Mouse (Mus musculus): ENCODE measurements around the gene Adamts20.
"Not testable (repeated sequence)": the region's sequence is repeated elsewhere in the genome, so short reads cannot be mapped to it uniquely, and the experiment has no call there.

Adamts20 gene

GRCm38 (mm10) chr15:94465318-94465717, at the start of gene Adamts20:
TSS of gene Adamts20 (minus strand) at chr15:94465418.
- DNase-seq, result no peak

GRCm38 (mm10) chr15:94503451-94504215, 38.4 kb upstream of the Adamts20 start:
- DNase-seq, result no peak

- DNase-seq, result no peak
These were observed 34.0 kb upstream of the Adamts20 start for GRCm38 (mm10) chr15:94499260-94499659.

GRCm38 (mm10) chr15:94495936-94496335, 30.7 kb upstream of the Adamts20 start:
- DNase-seq, result no peak

- no peak for DNase-seq
These were observed 29.2 kb upstream of the Adamts20 start for GRCm38 (mm10) chr15:94494445-94494844.

GRCm38 (mm10) chr15:94489433-94489832, 24.2 kb upstream of the Adamts20 start:
- DNase-seq, result no peak

GRCm38 (mm10) chr15:94488028-94488427, 22.8 kb upstream of the Adamts20 start:
- DNase-seq, result not testable (repeated sequence)

- no peak for DNase-seq
These were observed 17.3 kb upstream of the Adamts20 start for GRCm38 (mm10) chr15:94482555-94482954.

- no peak for DNase-seq
These were observed 15.6 kb upstream of the Adamts20 start for GRCm38 (mm10) chr15:94480792-94481191.

GRCm38 (mm10) chr15:94480248-94480647, 15.0 kb upstream of the Adamts20 start:
- DNase-seq, result no peak

- no peak for DNase-seq
These were observed 14.4 kb upstream of the Adamts20 start for GRCm38 (mm10) chr15:94479513-94480136.

GRCm38 (mm10) chr15:94478706-94479105, 13.5 kb upstream of the Adamts20 start:
- DNase-seq, result no peak

- no peak for DNase-seq
These were observed 12.1 kb upstream of the Adamts20 start for GRCm38 (mm10) chr15:94477287-94477686.

GRCm38 (mm10) chr15:94475975-94476374, 10.8 kb upstream of the Adamts20 start:
- DNase-seq, result no peak

GRCm38 (mm10) chr15:94470361-94470760, 5.1 kb upstream of the Adamts20 start:
- DNase-seq, result no peak

GRCm38 (mm10) chr15:94464881-94465280, 337 bp downstream of the Adamts20 start:
- no peak for DNase-seq

- no peak for DNase-seq
These were observed 2.0 kb downstream of the Adamts20 start for GRCm38 (mm10) chr15:94463251-94463650.

- DNase-seq, result no peak
These were observed 3.0 kb downstream of the Adamts20 start for GRCm38 (mm10) chr15:94462206-94462605.

GRCm38 (mm10) chr15:94461166-94461565, 4.1 kb downstream of the Adamts20 start:
- no peak for DNase-seq

GRCm38 (mm10) chr15:94457636-94458390, 7.4 kb downstream of the Adamts20 start:
- DNase-seq, result no peak

- no peak for DNase-seq
These were observed 12.4 kb downstream of the Adamts20 start for GRCm38 (mm10) chr15:94452848-94453247.

GRCm38 (mm10) chr15:94451600-94451999, 13.6 kb downstream of the Adamts20 start:
- DNase-seq, result no peak

- no peak for DNase-seq
These were observed 20.6 kb downstream of the Adamts20 start for GRCm38 (mm10) chr15:94444437-94445136.

Measured in cerebellum, adult 8-10 months (tissue).